Mouse (Mus musculus) limb, embryonic 14.5 days (tissue): ENCODE measurements around the gene Zfp612. TPM values are rescaled to one million over a fixed set of nuclear protein-coding genes. Genes with fewer than 3 reads are reported as not detected.

Source experiments
- ATAC-seq: fragments of 200-750 bp; cut with Nextera tagmentation; 2 replicates; pipeline ENCODE4 v1.8.0; 2017; ENCODE audit warnings: low read depth, moderate number of reproducible peaks, moderate TSS enrichment; ENCODE audit not compliant: low FRiP score
- DNase-seq: peaks from one replicate; pipeline ENCODE4 v3.0.0-alpha.2; 2015; ENCODE audit warnings: low spot score
- H3K27ac ChIP-seq: fragments of 300-500 bp; sonication (generic); replicated peaks from 2 replicates; pipeline ENCODE4 v1.5.1; 2014; ENCODE audit warnings: low read depth, mild to moderate bottlenecking, low read length, moderate library complexity, mixed read lengths
- H3K27me3 ChIP-seq: fragments of 300-500 bp; sonication (generic); 2 replicates; pipeline ENCODE4 v1.6.1; 2014; ENCODE audit warnings: low read length, mixed read lengths; ENCODE audit not compliant: control insufficient read depth, insufficient read depth
- H3K36me3 ChIP-seq: fragments of 300-500 bp; sonication (generic); 2 replicates; pipeline ENCODE4 v1.6.1; 2014; ENCODE audit warnings: mild to moderate bottlenecking, low read length, moderate library complexity, mixed read lengths; ENCODE audit not compliant: control insufficient read depth, insufficient read depth
- H3K4me1 ChIP-seq: fragments of 300-500 bp; sonication (generic); 2 replicates; pipeline ENCODE4 v1.6.1; 2014; ENCODE audit warnings: antibody characterized with exemption, low read length, mixed read lengths; ENCODE audit not compliant: control insufficient read depth, insufficient read depth
- H3K4me2 ChIP-seq: fragments of 300-500 bp; sonication (generic); replicated peaks from 2 replicates; pipeline ENCODE4 v1.6.1; 2014; ENCODE audit warnings: low read depth, mild to moderate bottlenecking, low read length, moderate library complexity; ENCODE audit not compliant: severe bottlenecking
- H3K4me3 ChIP-seq: fragments of 300-500 bp; sonication (generic); replicated peaks from 2 replicates; pipeline ENCODE4 v1.5.1; 2014; ENCODE audit warnings: low read length
- H3K9ac ChIP-seq: fragments of 300-500 bp; sonication (generic); 2 replicates; pipeline ENCODE4 v1.6.1; 2014; ENCODE audit warnings: mild to moderate bottlenecking, low read depth, low read length, moderate library complexity; ENCODE audit not compliant: severe bottlenecking
- H3K9me3 ChIP-seq: fragments of 300-500 bp; sonication (generic); 2 replicates; pipeline ENCODE4 v1.6.1; 2016; ENCODE audit warnings: low read length; ENCODE audit not compliant: control insufficient read depth
- POLR2A ChIP-seq: fragments of 200-500 bp; IDR thresholded peaks from 2 replicates; pipeline ENCODE4 v1.8.0; 2012; ENCODE audit warnings: inconsistent platforms, mild to moderate bottlenecking, moderate library complexity, borderline replicate concordance; ENCODE audit not compliant: insufficient read depth, insufficient read length; ENCODE audit errors: extremely low read depth
- WGBS: fragments of 180-500 bp; shearing (Covaris S2); extraction: QIAGEN DNeasy Blood & Tissue Kit; methylation state at CpG from one replicate; pipeline ENCODE4 v1.1.7; 2014; 5-methylcytosine and 5-hydroxymethylcytosine counted together
- polyA plus RNA-seq, 2 experiments: library from polyadenylated mRNA; depleted of rRNA in 1 of 2; stranded (reverse) in 1 of 2; unstranded in 1 of 2; fragments of >200 nt; fragmentation: Nextera tagmentation in 1 of 2; extraction: Ambion mirVana in 1 of 2; gene quantifications; 2 replicates each; pipeline versions ENCODE4 v1.2.1 to v1.2.3; 2012 to 2014

Gene Zfp612
- polyA plus RNA-seq, 2 experiments = 7.8 to 8.8 TPM

GRCm38 (mm10) chr8:110039659-110040058 is 39.9 kb upstream of the Zfp612 start, which contains the start of gene Chst4:
Gene Chst4 (minus strand): TSS chr8:110039740.
- Histone ChIP-seq H3K9ac (no peak within 1 kb of the TSS), H3K27ac (no peak within 1 kb of the TSS), H3K36me3 (no peaks in the 10 kb centered on the region), H3K9me3 (no peaks in the 10 kb centered on the region), H3K4me2 (no peak within 1 kb of the TSS), H3K4me3 (no peak within 1 kb of the TSS), H3K4me1 (no peaks in the 10 kb centered on the region), H3K27me3 (no peaks in the 10 kb centered on the region)
- ATAC-seq (no peak), DNase-seq (no peak)
- 70% methylated on average over 5 of the region's 5 CpGs for WGBS
- TF ChIP-seq POLR2A = no peak

DNA sequence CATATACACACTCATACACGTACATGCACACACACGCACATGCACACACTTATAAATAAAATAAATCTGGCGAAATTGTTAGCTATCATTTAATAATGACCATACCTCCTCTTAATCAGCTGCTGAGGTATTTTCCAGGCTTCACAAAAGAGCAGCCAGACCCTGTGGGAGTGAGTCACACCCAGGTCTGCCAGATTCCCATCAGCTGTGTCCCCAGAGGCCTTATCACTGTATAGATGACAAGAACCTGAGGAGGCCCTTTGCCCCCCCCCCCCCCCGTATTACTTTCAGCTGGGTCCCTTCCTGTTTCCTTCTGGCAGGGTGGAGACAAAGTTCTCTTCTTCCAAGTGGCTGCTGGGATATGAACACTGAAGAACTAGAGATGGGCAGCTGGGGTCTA is 39.0 kb upstream of the Zfp612 start:
- Histone ChIP-seq H3K27me3 (no peaks in the 10 kb centered on the region), H3K4me3 (no peak overlapping the region), H3K9me3 (no peaks in the 10 kb centered on the region), H3K36me3 (no peaks in the 10 kb centered on the region), H3K4me1 (no peaks in the 10 kb centered on the region), H3K27ac (no peak overlapping the region), H3K9ac (no peak overlapping the region), H3K4me2 (no peak overlapping the region)
- DNase-seq = no peak
- no peak for TF ChIP-seq POLR2A
- ATAC-seq = no peak
- WGBS = 74% methylated on average over 4 of the region's 4 CpGs

GRCm38 (mm10) chr8:110051208-110051607 is 28.3 kb upstream of the Zfp612 start:
- H3K27me3 ChIP-seq = no peaks in the 10 kb centered on the region
- H3K9me3 ChIP-seq = no peaks in the 10 kb centered on the region
- H3K4me2 ChIP-seq = no peak overlapping the region
- H3K4me1 ChIP-seq = no peaks in the 10 kb centered on the region
- no peak overlapping the region for H3K27ac ChIP-seq
- H3K4me3 ChIP-seq = no peak overlapping the region
- WGBS = 77% methylated on average over 6 of the region's 6 CpGs
- ATAC-seq (no peak), DNase-seq (no peak)
- no peak for TF ChIP-seq POLR2A
- no peak overlapping the region for H3K9ac ChIP-seq
- H3K36me3 ChIP-seq = no peaks in the 10 kb centered on the region

GRCm38 (mm10) chr8:110058207-110058606 is 21.3 kb upstream of the Zfp612 start:
- Histone ChIP-seq H3K4me3 (no peak overlapping the region), H3K9ac (no peak overlapping the region), H3K27ac (no peak overlapping the region), H3K27me3 (no peaks in the 10 kb centered on the region), H3K4me1 (no peaks in the 10 kb centered on the region), H3K9me3 (no peaks in the 10 kb centered on the region), H3K36me3 (no peaks in the 10 kb centered on the region), H3K4me2 (no peak overlapping the region)
- 63% methylated on average over 8 of the region's 8 CpGs for WGBS
- ATAC-seq = no peak
- TF ChIP-seq POLR2A = no peak
- no peak for DNase-seq

GRCm38 (mm10) chr8:110064161-110064560 is 15.4 kb upstream of the Zfp612 start:
- H3K36me3 ChIP-seq = no peaks in the 10 kb centered on the region

More at GRCm38 (mm10) chr8:110064161-110064560, 15.4 kb upstream of the Zfp612 start:
- Histone ChIP-seq H3K9ac (no peak overlapping the region), H3K9me3 (no peaks in the 10 kb centered on the region), H3K27me3 (no peaks in the 10 kb centered on the region), H3K27ac (no peak overlapping the region), H3K4me2 (no peak overlapping the region), H3K4me3 (no peak overlapping the region), H3K4me1 (no peaks in the 10 kb centered on the region)
- ATAC-seq (no peak), DNase-seq (no peak)
- WGBS = 70% methylated on average over 9 of the region's 9 CpGs
- TF ChIP-seq POLR2A = no peak
